Mouse (Mus musculus): ENCODE data around the gene Hbb-bs. TPM values are rescaled to one million over a fixed set of nuclear protein-coding genes. Genes with fewer than 3 reads are reported as not detected.
"Not testable (repeated sequence)": the region's sequence is repeated elsewhere in the genome, so short reads cannot be mapped to it uniquely, and the experiment has no call there.

Gene Hbb-bs
- polyA plus RNA-seq, 1 experiment from 2014 or later = 44,289 TPM

GRCm38 (mm10) chr7:103843034-103843433, 15.1 kb upstream of the Hbb-bs start, which contains the start of gene Hbb-bh1:
Gene Hbb-bh1, minus strand, starts transcription at chr7:103843164.
- Histone ChIP-seq H3K9ac (no peak within 1 kb of the TSS), H3K9me3 (replicated peaks) (no peaks in the 10 kb centered on the region), H3K4me1 (replicated peaks) (no peaks in the 10 kb centered on the region), H3K4me2 (no peak within 1 kb of the TSS), H3K36me3 (no peaks in the 10 kb centered on the region), H3K27ac (no peak within 1 kb of the TSS), H3K4me3 (no peak within 1 kb of the TSS), H3K27me3 (no peaks in the 10 kb centered on the region)
- no peak for ATAC-seq (replicated peaks; ENCODE audit: insufficient number of reproducible peaks, insufficient read depth, low FRiP score, low read depth)
- WGBS = 54% methylated on average over 2 of the region's 2 CpGs

GRCm38 (mm10) chr7:103840268-103840667, 12.4 kb upstream of the Hbb-bs start, which contains the start of gene Hbb-bh2:
Gene Hbb-bh2, minus strand, starts transcription at chr7:103840520.
- Histone ChIP-seq H3K36me3 (no peaks in the 10 kb centered on the region), H3K27ac (no peak within 1 kb of the TSS), H3K9ac (no peak within 1 kb of the TSS), H3K27me3 (no peaks in the 10 kb centered on the region), H3K9me3 (replicated peaks) (no peaks in the 10 kb centered on the region), H3K4me1 (replicated peaks) (no peaks in the 10 kb centered on the region), H3K4me2 (no peak within 1 kb of the TSS), H3K4me3 (no peak within 1 kb of the TSS)
- WGBS = 73% methylated on average over 3 of the region's 3 CpGs
- ATAC-seq (replicated peaks; ENCODE audit: insufficient number of reproducible peaks, insufficient read depth, low FRiP score, low read depth) = no peak

DNA sequence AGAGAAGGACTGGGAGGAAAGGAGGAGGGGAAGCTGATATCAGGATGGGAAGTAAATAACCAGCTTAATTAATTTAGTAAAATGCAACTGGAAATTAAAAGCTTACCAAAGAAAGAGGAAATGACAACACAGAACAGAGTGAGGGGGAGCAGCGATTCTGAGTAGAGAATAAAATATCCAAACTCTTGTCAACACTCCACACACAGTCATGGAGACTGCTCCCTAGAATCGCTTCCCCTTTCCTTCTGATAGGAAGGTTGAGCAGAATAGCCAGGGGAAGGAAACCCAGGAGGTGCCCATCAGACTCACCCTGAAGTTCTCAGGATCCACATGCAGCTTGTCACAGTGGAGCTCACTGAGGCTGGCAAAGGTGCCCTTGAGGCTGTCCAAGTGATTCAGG, 757 bp downstream of the Hbb-bs start:
- H3K4me2 ChIP-seq; H3K27me3 ChIP-seq; H3K4me1 ChIP-seq (replicated peaks); H3K9me3 ChIP-seq (replicated peaks); H3K36me3 ChIP-seq; H3K27ac ChIP-seq; ATAC-seq (replicated peaks; ENCODE audit: insufficient number of reproducible peaks, insufficient read depth, low FRiP score, low read depth); H3K4me3 ChIP-seq; H3K9ac ChIP-seq: not testable (repeated sequence)
- no CpG with 5 or more reads among the region's 2 CpGs for WGBS

GRCm38 (mm10) chr7:103826255-103826887, 1.5 kb downstream of the Hbb-bs start:
- Histone ChIP-seq H3K4me3 (no peak overlapping the region), H3K27ac (no peak overlapping the region), H3K9ac (no peak overlapping the region), H3K36me3 (no peaks in the 10 kb centered on the region), H3K9me3 (replicated peaks) (no peaks in the 10 kb centered on the region), H3K4me2 (no peak overlapping the region), H3K4me1 (replicated peaks) (no peaks in the 10 kb centered on the region), H3K27me3 (no peaks in the 10 kb centered on the region)
- 63% methylated on average over 3 of the region's 3 CpGs for WGBS
- ATAC-seq (replicated peaks; ENCODE audit: insufficient number of reproducible peaks, insufficient read depth, low FRiP score, low read depth) = no peak

- ATAC-seq (replicated peaks; ENCODE audit: insufficient number of reproducible peaks, insufficient read depth, low FRiP score, low read depth) = no peak
- Histone ChIP-seq H3K27ac (no peak overlapping the region), H3K9me3 (replicated peaks) (no peaks in the 10 kb centered on the region), H3K9ac (no peak overlapping the region), H3K27me3 (no peaks in the 10 kb centered on the region), H3K36me3 (no peaks in the 10 kb centered on the region), H3K4me3 (no peak overlapping the region), H3K4me2 (no peak overlapping the region), H3K4me1 (replicated peaks) (no peaks in the 10 kb centered on the region)
- WGBS = 85% methylated on average over 3 of the region's 3 CpGs
Measured at GRCm38 (mm10) chr7:103825536-103826254, 2.2 kb downstream of the Hbb-bs start.

DNA sequence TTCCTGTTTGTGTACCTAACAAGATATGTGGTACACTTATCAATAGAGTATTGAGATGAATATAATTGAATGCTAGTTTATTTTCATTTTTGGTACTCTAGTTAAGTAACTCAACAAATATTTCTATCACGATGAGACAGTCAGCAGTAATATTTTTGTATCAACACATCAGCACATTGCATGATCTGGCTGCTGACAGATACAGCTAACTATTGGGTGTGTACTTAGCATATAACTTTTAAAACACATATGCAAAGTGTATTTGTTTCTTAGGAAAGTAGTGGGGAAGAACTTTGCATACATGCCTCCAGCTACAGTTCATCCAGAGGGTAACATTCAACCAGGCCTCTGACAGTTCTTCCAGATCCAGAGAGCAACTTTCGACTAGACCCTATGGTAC, 3.3 kb downstream of the Hbb-bs start:
- no peak for ATAC-seq (replicated peaks; ENCODE audit: insufficient number of reproducible peaks, insufficient read depth, low FRiP score, low read depth)
- H3K27ac ChIP-seq = no peak overlapping the region
- H3K4me1 ChIP-seq (replicated peaks) = no peaks in the 10 kb centered on the region
- no peak overlapping the region for H3K4me2 ChIP-seq
- 67% methylated on average over 2 of the region's 2 CpGs for WGBS
- H3K9me3 ChIP-seq (replicated peaks) = no peaks in the 10 kb centered on the region
- no peaks in the 10 kb centered on the region for H3K36me3 ChIP-seq
- H3K9ac ChIP-seq = no peak overlapping the region
- no peak overlapping the region for H3K4me3 ChIP-seq
- H3K27me3 ChIP-seq = no peaks in the 10 kb centered on the region

DNA sequence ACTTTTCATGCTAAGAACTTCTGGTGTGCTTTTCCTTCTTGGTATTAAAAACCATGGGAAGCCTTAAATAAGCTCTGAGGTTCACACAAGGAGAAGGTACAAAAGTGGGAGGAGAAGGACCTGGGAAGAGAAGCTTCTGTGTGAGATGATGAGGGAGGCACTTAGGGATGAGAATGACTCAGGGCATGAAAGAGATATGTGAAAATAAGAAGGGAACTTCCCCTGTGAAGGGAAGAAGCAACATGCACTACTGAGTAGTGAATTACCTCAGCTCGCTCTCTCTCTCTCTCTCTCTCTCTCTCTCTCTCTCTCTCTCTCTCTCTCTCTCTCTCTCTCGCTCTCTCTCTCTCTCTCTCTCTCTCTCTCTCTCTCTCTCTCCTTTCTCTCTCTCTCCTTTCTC, 12.8 kb downstream of the Hbb-bs start:
- H3K9ac ChIP-seq; H3K9me3 ChIP-seq (replicated peaks); ATAC-seq (replicated peaks; ENCODE audit: insufficient number of reproducible peaks, insufficient read depth, low FRiP score, low read depth); H3K36me3 ChIP-seq; H3K4me1 ChIP-seq (replicated peaks); H3K4me3 ChIP-seq; H3K27me3 ChIP-seq; H3K27ac ChIP-seq; H3K4me2 ChIP-seq: not testable (repeated sequence)
- WGBS = 70% methylated on average over 1 of the region's 2 CpGs

- Histone ChIP-seq H3K27ac (no peak within 1 kb of the TSS), H3K4me3 (no peak within 1 kb of the TSS), H3K9me3 (replicated peaks) (no peaks in the 10 kb centered on the region), H3K4me2 (no peak within 1 kb of the TSS), H3K27me3 (no peaks in the 10 kb centered on the region), H3K4me1 (replicated peaks) (no peaks in the 10 kb centered on the region), H3K36me3 (no peaks in the 10 kb centered on the region), H3K9ac (no peak within 1 kb of the TSS)
- 87% methylated on average over 3 of the region's 3 CpGs for WGBS
- ATAC-seq (replicated peaks; ENCODE audit: insufficient number of reproducible peaks, insufficient read depth, low FRiP score, low read depth) = no peak
Measured at GRCm38 (mm10) chr7:103813766-103814165, 14.1 kb downstream of the Hbb-bs start, which contains the start of gene Hbb-bt. Gene Hbb-bt, minus strand, starts transcription at chr7:103813996.

DNA sequence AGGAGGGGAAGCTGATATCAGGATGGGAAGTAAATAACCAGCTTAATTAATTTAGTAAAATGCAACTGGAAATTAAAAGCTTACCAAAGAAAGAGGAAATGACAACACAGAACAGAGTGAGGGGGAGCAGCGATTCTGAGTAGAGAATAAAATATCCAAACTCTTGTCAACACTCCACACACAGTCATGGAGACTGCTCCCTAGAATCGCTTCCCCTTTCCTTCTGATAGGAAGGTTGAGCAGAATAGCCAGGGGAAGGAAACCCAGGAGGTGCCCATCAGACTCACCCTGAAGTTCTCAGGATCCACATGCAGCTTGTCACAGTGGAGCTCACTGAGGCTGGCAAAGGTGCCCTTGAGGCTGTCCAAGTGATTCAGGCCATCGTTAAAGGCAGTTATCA, 14.7 kb downstream of the Hbb-bs start:
- not testable (repeated sequence) for H3K4me2 ChIP-seq; H3K9me3 ChIP-seq (replicated peaks); H3K27ac ChIP-seq; H3K4me1 ChIP-seq (replicated peaks); H3K4me3 ChIP-seq; H3K27me3 ChIP-seq; H3K9ac ChIP-seq; H3K36me3 ChIP-seq; ATAC-seq (replicated peaks; ENCODE audit: insufficient number of reproducible peaks, insufficient read depth, low FRiP score, low read depth)
- no CpG with 5 or more reads among the region's 3 CpGs for WGBS

DNA sequence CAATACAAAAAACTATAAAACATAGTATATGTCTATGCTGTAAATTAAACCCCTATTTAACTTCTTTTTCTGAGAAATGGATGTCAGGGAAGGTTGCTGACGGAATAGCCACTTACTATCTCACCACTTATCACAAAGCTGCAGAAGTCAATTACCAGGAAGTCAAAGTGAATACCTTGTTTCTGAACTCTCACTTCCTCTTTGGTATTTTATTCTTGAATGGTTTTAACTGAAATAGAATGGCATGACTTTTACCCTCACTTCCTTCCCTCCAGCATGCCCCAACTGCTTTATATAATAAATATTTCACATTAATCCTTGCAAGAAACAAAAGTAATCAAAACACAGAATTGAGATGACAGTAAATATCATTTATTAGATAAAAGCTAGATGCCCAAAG, 15.7 kb downstream of the Hbb-bs start:
- no peaks in the 10 kb centered on the region for H3K27me3 ChIP-seq
- H3K9me3 ChIP-seq (replicated peaks) = no peaks in the 10 kb centered on the region
- H3K36me3 ChIP-seq = no peaks in the 10 kb centered on the region
- H3K4me2 ChIP-seq = no peak overlapping the region
- H3K9ac ChIP-seq = no peak overlapping the region
- WGBS = 31% methylated on average over 1 of the region's 1 CpGs
- ATAC-seq (replicated peaks; ENCODE audit: insufficient number of reproducible peaks, insufficient read depth, low FRiP score, low read depth) = no peak
- no peak overlapping the region for H3K27ac ChIP-seq
- no peaks in the 10 kb centered on the region for H3K4me1 ChIP-seq (replicated peaks)
- H3K4me3 ChIP-seq = no peak overlapping the region

- Histone ChIP-seq H3K4me1 (replicated peaks) (no peaks in the 10 kb centered on the region), H3K27ac (no peak overlapping the region), H3K27me3 (no peaks in the 10 kb centered on the region), H3K9me3 (replicated peaks) (no peaks in the 10 kb centered on the region), H3K4me2 (no peak overlapping the region), H3K9ac (no peak overlapping the region), H3K4me3 (no peak overlapping the region), H3K36me3 (no peaks in the 10 kb centered on the region)
- ATAC-seq (replicated peaks; ENCODE audit: insufficient number of reproducible peaks, insufficient read depth, low FRiP score, low read depth) = no peak
- 52% methylated on average over 1 of the region's 1 CpGs for WGBS
Measured at GRCm38 (mm10) chr7:103811223-103811845, 16.6 kb downstream of the Hbb-bs start.

Measured in heart, embryonic 15.5 days (tissue).